In the genomic region with DNA sequence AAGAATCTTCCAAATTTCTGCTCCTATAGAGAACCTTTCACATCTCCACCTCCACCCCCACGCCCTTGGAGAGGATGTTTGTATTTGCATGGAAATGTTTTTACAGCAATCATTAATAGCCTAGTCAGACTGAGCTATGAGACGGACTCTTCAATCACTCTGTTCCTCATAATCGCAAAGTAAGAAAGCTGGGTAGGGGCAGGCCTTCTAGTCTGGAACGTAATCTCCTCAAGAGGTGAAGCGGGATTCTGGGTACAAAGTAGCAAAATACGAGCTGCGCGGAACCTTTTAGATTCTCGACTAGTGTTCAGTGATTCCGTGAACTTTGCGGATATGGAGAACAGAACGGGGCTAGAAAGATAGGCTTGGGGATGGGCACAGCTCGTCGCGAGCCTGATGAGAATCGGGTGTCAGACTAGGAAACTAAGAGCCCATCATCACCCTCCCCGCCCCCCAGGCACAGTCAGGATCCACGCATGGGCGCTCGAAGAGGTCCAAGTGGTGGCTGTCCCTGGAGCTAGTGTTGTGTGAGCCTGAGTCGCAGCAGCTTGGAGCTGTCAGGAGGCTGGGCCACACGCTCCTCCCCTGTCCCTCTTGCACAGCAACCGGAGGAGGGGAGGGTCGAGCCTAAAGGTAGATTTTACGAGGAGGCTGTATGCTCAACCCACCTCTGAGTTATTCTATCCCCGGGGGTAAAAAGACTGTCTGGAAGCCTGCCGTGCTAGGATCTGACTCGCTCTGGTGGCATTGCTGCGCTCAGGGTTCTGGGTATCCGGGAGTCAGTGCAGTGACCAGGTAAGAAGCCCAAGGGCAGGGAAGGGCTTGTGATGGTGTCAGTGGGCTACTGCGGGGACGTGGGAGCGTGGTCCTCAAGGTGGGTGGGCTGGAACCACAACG, we compare ENCODE assay signal across 8 mouse cellular contexts. TPM values are rescaled to one million over a fixed set of nuclear protein-coding genes. Genes with fewer than 3 reads are reported as not detected.
DNase-seq lines count a peak whose midpoint lies in the region.

A gene (plus strand): TSS at position 107 of the 897 bp plus-strand sequence.

- H3K4me3 ChIP-seq in hindbrain, embryonic 10.5 days: peak within 1 kb of the TSS; percentile 60

- peak within 1 kb of the TSS; percentile 82 for H3K27ac ChIP-seq in hindbrain, embryonic 10.5 days

- H3K36me3 ChIP-seq in hindbrain, embryonic 10.5 days: no peaks in the 10 kb centered on the region

- under 1% methylated on average over 34 of the region's 34 CpGs for WGBS in hindbrain, embryonic 10.5 days

- peaks cover 18% of the 10 kb centered on the region for H3K4me1 ChIP-seq in hindbrain, embryonic 10.5 days (replicated peaks)

- H3K9me3 ChIP-seq in hindbrain, embryonic 10.5 days: no peaks in the 10 kb centered on the region

- peaks cover 8% of the 10 kb centered on the region; the same call in 1 of the 2 replicates for H3K27me3 ChIP-seq in hindbrain, embryonic 10.5 days (ENCODE audit: insufficient read depth, poor library complexity, severe bottlenecking)

- peak; percentile 60 for DNase-seq in ZHBTc4 (ENCODE audit: low read depth, low spot score)
- peak; percentile 20 for DNase-seq in cerebellum, adult 9-11 months
- DNase-seq in frontal cortex, postnatal 14 days (ENCODE audit: low spot score in 2 of 2): peak; percentile 24 to 39
- DNase-seq in hindbrain, embryonic 10.5 days (ENCODE audit: low spot score): peak; percentile 66
- peak; percentile 39 to 60 for DNase-seq in layer of hippocampus, postnatal 14 days (ENCODE audit: low spot score in 2 of 2)
- peak; percentile 45 to 59 for DNase-seq in lung, postnatal 4 days
- DNase-seq in right cerebral cortex, postnatal 14 days: peak; percentile 46
- DNase-seq in T-cell, adult 2 months (ENCODE audit: low spot score): no peak

RNA-seq across cellular contexts. Expression of the gene that starts here (rescaled TPM):
- polyA plus RNA-seq in hindbrain, embryonic 10.5 days (2016; fragmentation: Nextera tagmentation; extraction: Ambion mirVana): 7.0 and 11.2 TPM in 2 replicates
- 10 to 100 TPM; 90.7 to 93.7 TPM for total RNA-seq in layer of hippocampus, postnatal 14 days (2021)
